Mouse (Mus musculus) ES-Bruce4 (cell line): ENCODE measurements at regions not wholly inside any gene's neighbourhood (a gene's known extent, or its start where the extent isn't known, plus 50 kb on each side); places are given as distances from the start of the nearest gene placed in this dataset.

Experiments used
- H3K27ac ChIP-seq: 2 replicates; pipeline ENCODE4 v1.5.1; 2012; ENCODE audit warnings: low read length, inconsistent platforms; ENCODE audit not compliant: insufficient read depth
- H3K27me3 ChIP-seq: 2 replicates; pipeline ENCODE4 v1.6.1; 2012; ENCODE audit warnings: mild to moderate bottlenecking, low read length, inconsistent platforms; ENCODE audit not compliant: control insufficient read depth, poor library complexity, insufficient read depth, severe bottlenecking
- H3K36me3 ChIP-seq: 2 replicates; pipeline ENCODE4 v1.6.1; 2012; ENCODE audit warnings: inconsistent platforms, mild to moderate bottlenecking, low read length, moderate library complexity; ENCODE audit not compliant: control insufficient read depth, poor library complexity, insufficient read depth, severe bottlenecking
- H3K4me1 ChIP-seq: one replicate; pipeline ENCODE4 v1.8.1; 2011; ENCODE audit warnings: low read length; ENCODE audit not compliant: control insufficient read depth, insufficient read depth
- H3K4me3 ChIP-seq: 2 replicates; pipeline ENCODE4 v1.5.1; 2011; ENCODE audit warnings: low read depth, mild to moderate bottlenecking, low read length
- H3K9ac ChIP-seq: 2 replicates; pipeline ENCODE4 v1.6.1; 2012; ENCODE audit warnings: low read depth, mild to moderate bottlenecking, inconsistent platforms; ENCODE audit not compliant: poor library complexity, severe bottlenecking
- H3K9me3 ChIP-seq: replicated peaks from 2 replicates; pipeline ENCODE4 v1.6.1; 2012; ENCODE audit warnings: mild to moderate bottlenecking, low read length, inconsistent platforms; ENCODE audit not compliant: control insufficient read depth, poor library complexity, insufficient read depth, severe bottlenecking
- CTCF ChIP-seq: IDR thresholded peaks from one replicate; pipeline ENCODE4 v1.8.1; 2011; ENCODE audit warnings: low read depth, low read length
- EP300 ChIP-seq: IDR thresholded peaks from 2 replicates; pipeline ENCODE4 v1.6.1; 2011; ENCODE audit warnings: low read depth, low read length; ENCODE audit not compliant: insufficient read depth
- POLR2A ChIP-seq: IDR thresholded peaks from one replicate; pipeline ENCODE4 v1.8.1; 2011; ENCODE audit warnings: low read length; ENCODE audit not compliant: insufficient read depth

DNA sequence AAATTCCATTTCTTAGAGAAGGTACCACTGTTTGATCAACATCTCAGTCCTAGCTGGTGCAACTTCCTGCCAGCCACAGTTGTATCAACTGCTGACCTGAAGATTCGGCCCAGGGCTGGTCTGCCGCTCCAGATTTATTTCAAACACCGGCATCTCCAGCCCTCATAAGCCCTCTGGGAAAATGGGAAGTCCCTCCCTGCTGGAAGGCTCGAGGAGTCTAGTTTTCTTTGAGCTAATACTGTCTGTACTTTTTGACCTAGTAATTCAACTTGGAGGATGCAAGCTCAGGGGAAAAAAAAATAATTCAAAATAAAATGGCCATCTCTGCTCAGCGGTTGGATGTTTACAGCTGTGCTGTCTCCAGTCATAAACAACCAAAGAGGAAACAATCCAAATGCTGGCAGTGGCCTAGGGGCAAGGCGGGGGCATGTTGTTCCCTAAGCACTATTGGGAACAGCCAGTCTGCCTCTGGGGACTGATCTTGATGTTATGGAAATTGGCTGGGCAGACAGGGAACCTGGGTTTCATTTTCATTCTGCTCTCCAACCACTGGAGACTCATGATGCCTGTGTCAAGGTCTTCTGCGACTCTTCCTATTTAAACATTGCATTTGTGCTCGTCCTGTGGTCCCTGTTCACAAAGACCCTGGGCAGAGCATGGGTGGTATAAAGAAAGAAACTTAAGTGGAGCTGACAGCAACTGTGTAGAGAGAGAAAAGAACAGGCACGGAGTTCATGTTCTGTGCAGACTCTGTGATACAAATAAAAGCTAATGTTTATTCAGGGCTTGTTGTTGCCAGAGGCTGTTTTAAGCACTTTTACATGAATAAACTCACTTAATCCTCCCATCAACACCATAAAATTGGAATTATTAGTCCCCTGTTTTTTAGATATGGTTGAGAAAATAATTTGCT is 179.8 kb upstream of the Fggy start:
- no peaks in the 10 kb centered on the region for H3K27me3 ChIP-seq
- no peaks in the 10 kb centered on the region for H3K36me3 ChIP-seq
- H3K4me1 ChIP-seq: peaks cover 3% of the 10 kb centered on the region
- H3K4me3 ChIP-seq: no peak overlapping the region
- H3K9ac ChIP-seq: no peak overlapping the region
- no peak overlapping the region for H3K27ac ChIP-seq
- no peaks in the 10 kb centered on the region for H3K9me3 ChIP-seq
- TF ChIP-seq EP300: peak; percentile 53; the same call in 1 of the 2 replicates
- no peak for TF ChIP-seq POLR2A

DNA sequence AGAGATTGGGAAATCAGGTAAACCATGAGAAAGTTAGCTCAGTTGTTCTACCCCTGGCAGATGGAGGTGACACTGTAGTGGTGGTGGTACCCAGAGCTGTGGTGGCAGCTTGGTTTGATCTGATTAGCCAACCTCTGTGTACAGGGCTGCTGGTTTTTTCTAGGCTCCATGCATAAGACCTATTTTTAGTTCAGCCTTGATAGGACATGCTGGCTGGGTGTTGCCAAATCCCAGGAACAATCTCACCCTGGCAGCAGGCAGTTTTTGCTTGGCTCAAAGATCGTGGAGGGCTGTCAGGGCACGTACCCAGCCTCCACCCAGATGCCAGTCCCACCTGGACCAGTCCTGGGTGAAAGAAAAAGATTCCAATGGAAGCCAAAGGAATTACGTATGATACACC is 178.7 kb upstream of the Fggy start:
- H3K27ac ChIP-seq: no peak overlapping the region
- H3K9me3 ChIP-seq: no peaks in the 10 kb centered on the region
- no peaks in the 10 kb centered on the region for H3K27me3 ChIP-seq
- TF ChIP-seq EP300 (no peak), POLR2A (no peak), CTCF (no peak)
- no peaks in the 10 kb centered on the region for H3K36me3 ChIP-seq
- no peak overlapping the region for H3K4me3 ChIP-seq
- no peak overlapping the region for H3K9ac ChIP-seq
- peaks cover 3% of the 10 kb centered on the region for H3K4me1 ChIP-seq

DNA sequence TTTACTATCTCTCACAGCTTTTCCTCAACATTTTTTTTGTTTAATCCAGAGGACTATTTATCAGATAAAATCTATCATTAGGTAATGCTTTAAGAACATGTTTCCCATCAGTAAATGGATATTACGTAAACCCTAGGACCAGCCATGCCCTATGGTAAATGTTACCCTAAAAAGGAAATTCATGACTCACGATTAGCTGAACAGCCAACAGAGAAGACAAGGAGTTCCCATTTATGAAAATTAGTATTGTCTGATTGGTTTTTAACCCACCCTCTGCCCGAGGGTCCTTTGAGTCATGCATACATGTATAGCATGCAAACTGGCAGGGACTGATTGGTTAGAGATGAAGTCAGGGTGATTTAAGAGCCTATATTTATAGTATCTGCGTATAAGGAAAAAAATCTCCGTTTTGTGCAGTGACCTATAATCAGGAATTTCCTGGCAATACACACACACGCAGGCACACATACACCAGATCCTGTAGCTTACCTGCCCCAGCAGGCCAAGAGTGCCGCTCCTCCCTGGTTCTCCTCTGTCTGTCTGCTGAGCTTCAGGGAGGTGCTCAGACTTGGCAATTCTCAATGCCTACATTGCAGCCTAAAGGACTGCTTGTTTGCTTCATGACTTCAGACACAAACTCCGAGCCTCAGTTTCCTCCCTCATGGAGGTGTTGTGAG is 174.0 kb upstream of the Fggy start:
- TF ChIP-seq EP300 (no peak), CTCF (no peak), POLR2A (no peak)
- Histone ChIP-seq H3K27ac (no peak overlapping the region), H3K9me3 (no peaks in the 10 kb centered on the region), H3K4me1 (peaks cover 3% of the 10 kb centered on the region), H3K36me3 (no peaks in the 10 kb centered on the region), H3K9ac (no peak overlapping the region), H3K4me3 (no peak overlapping the region), H3K27me3 (no peaks in the 10 kb centered on the region)

DNA sequence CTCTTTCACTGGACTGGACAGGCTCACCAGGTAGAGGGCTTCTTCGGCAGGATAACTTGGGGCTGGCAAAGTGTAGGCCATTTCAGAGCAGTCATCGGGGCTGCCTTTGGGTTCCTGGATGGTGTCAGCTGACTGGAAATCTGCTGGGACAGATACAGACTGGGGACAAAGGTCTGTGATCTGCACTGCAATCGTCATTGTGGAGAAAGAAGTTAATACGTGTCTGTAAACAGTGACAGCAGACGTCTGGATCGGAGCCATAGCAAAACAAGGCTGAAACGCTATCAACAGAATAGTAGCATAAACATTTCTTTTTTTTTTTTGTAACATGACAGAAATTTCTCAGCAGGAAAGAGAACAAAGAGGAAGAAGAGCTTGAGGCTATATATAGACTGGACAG is 171.8 kb upstream of the Fggy start:
- H3K9me3 ChIP-seq: no peaks in the 10 kb centered on the region
- no peaks in the 10 kb centered on the region for H3K36me3 ChIP-seq
- no peak overlapping the region for H3K27ac ChIP-seq
- TF ChIP-seq EP300: no peak
- no peak for TF ChIP-seq CTCF
- TF ChIP-seq POLR2A: no peak
- no peak overlapping the region for H3K9ac ChIP-seq
- H3K4me3 ChIP-seq: no peak overlapping the region
- no peaks in the 10 kb centered on the region for H3K27me3 ChIP-seq
- H3K4me1 ChIP-seq: peaks cover 4% of the 10 kb centered on the region

DNA sequence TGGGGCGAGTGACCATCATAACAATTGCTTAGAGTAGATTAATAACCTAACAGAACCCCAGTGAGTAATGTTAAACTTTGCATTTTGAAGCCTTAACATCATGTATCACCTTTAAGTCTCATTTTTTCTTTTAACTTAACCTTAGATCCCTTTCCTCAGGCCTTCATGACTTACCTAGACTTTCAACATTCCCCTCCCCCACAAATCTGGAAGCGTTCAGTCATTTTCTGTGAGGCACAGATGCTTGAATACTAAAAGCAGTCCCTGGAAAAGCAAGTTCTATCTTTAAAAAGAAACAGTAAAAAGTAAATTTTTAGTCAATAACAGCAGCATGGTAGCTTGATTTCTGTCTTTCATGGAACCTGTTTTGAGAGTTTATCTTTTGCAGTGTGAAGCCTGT is 171.3 kb upstream of the Fggy start:
- Histone ChIP-seq H3K4me1 (peaks cover 4% of the 10 kb centered on the region), H3K27ac (no peak overlapping the region), H3K4me3 (no peak overlapping the region), H3K36me3 (no peaks in the 10 kb centered on the region), H3K9me3 (no peaks in the 10 kb centered on the region), H3K27me3 (no peaks in the 10 kb centered on the region), H3K9ac (no peak overlapping the region)
- TF ChIP-seq CTCF (no peak), POLR2A (no peak), EP300 (no peak)

DNA sequence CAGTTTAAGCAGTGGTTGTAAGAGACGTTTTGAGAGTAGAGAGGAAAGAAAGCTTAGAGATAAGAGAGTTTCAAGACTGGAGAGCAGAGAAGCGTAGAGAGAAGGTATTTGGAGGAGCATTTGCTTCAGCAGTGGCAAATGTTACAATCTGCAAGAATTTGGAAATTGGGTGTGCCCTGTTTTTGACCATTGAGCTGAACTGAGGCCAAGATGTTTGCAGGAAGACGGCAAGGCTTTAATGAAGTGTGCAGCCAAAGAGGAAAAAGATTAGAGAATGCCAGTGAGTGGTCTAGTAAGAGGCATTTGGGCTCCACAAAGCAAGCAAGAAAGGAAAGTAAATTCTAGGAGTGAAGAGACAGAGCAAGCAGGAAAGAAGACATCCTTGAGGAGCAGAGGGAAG is 168.8 kb upstream of the Fggy start:
- Histone ChIP-seq H3K4me1 (peaks cover 4% of the 10 kb centered on the region), H3K36me3 (no peaks in the 10 kb centered on the region), H3K9me3 (no peaks in the 10 kb centered on the region), H3K9ac (no peak overlapping the region), H3K4me3 (no peak overlapping the region), H3K27ac (peak overlapping the region; percentile 24; the same call in 1 of the 2 replicates), H3K27me3 (no peaks in the 10 kb centered on the region)
- TF ChIP-seq CTCF (no peak), POLR2A (no peak), EP300 (no peak)
